Comparison of ENCODE assay signal across 7 mouse cellular contexts in genomic region chr9:64779628-64780027, GRCm38 (mm10). TPM values are rescaled to one million over a fixed set of nuclear protein-coding genes. Genes with fewer than 3 reads are reported as not detected.
A peak's percentile ranks its signal among the peaks of the same experiment; 100 is the strongest.
DNase-seq lines count a peak whose midpoint lies in the region; ATAC-seq and TF ChIP-seq lines count a peak whose summit lies in the region.

No protein-coding gene starts in this region.

- CTCF ChIA-PET in Patski (lab: Charles Lee) = interaction anchor here (0.9 to 1.4 kb wide), 2 partner anchors 10 to 435 kb away, joined by 3 read pairs; no protein-coding TSS in a partner anchor

- intact Hi-C loops in heart, postnatal 36 days (cut with DNase I) = loop anchor here (2.0 to 5.0 kb wide), 4 partner anchors 33 to 181 kb away; partner anchors contain the start of gene Ints14

- no peaks in the 10 kb centered on the region for H3K9me3 ChIP-seq in limb, embryonic 14.5 days (ENCODE audit: control insufficient read depth, low read length)
- no peaks in the 10 kb centered on the region for H3K9me3 ChIP-seq in limb, embryonic 10.5 days (replicated peaks)

- no peaks in the 10 kb centered on the region for H3K4me1 ChIP-seq in limb, embryonic 14.5 days (ENCODE audit: control insufficient read depth, insufficient read depth, low read length)
- H3K4me1 ChIP-seq in limb, embryonic 10.5 days = peaks cover 7% of the 10 kb centered on the region

- H3K9ac ChIP-seq in limb, embryonic 14.5 days (ENCODE audit: low read depth, low read length, severe bottlenecking) = no peak overlapping the region

- no peak for ATAC-seq in limb, embryonic 14.5 days (ENCODE audit: low FRiP score, low read depth)
- ATAC-seq in Patski = no peak

- H3K27ac ChIP-seq in limb, embryonic 14.5 days (replicated peaks; ENCODE audit: low read depth, low read length) = no peak overlapping the region
- H3K27ac ChIP-seq in limb, embryonic 10.5 days = no peak overlapping the region

- 40% methylated on average over 7 of the region's 7 CpGs for WGBS in limb, embryonic 14.5 days
- WGBS in limb, embryonic 10.5 days = 46% methylated on average over 7 of the region's 7 CpGs

- peak; percentile 36 for DNase-seq in limb, embryonic 14.5 days (ENCODE audit: low spot score)
- no peak for DNase-seq in limb, embryonic 10.5 days (ENCODE audit: low spot score)
- no peak for DNase-seq in Patski (ENCODE audit: low read depth, low spot score)
- DNase-seq in cerebellum, postnatal 36 days = peak; percentile 16 to 41
- DNase-seq in mesoderm, embryonic 11.5 days (ENCODE audit: low read depth, low spot score) = peak; percentile 59
- no peak for DNase-seq in heart, postnatal 36 days
- no peak for DNase-seq in urinary bladder, postnatal 25 days (ENCODE audit: low spot score)

- in situ Hi-C loops in Patski (cut with MboI; ENCODE audit: low pct_unique_long_range_greater_than_20kb) = loop anchor here (5.0 kb wide), 1 partner anchor 432 kb away; no protein-coding TSS in a partner anchor

- H3K27me3 ChIP-seq in limb, embryonic 14.5 days (ENCODE audit: control insufficient read depth, insufficient read depth, low read length) = no peaks in the 10 kb centered on the region
- no peaks in the 10 kb centered on the region for H3K27me3 ChIP-seq in limb, embryonic 10.5 days (ENCODE audit: low read depth, poor library complexity, severe bottlenecking)
- H3K27me3 ChIP-seq in Patski = no peaks in the 10 kb centered on the region

- H3K4me2 ChIP-seq in limb, embryonic 14.5 days (replicated peaks; ENCODE audit: low read depth, low read length, severe bottlenecking) = no peak overlapping the region

- no peak overlapping the region for H3K4me3 ChIP-seq in limb, embryonic 14.5 days (replicated peaks; ENCODE audit: low read length)
- H3K4me3 ChIP-seq in limb, embryonic 10.5 days = no peak overlapping the region

- no peak for TF ChIP-seq POLR2A in limb, embryonic 14.5 days (IDR thresholded peaks at IDR 0.05; ENCODE audit: borderline replicate concordance, extremely low read depth, insufficient read depth, insufficient read length)

- peak; percentile 67 for TF ChIP-seq CTCF in Patski (IDR thresholded peaks at IDR 0.05)

- no peaks in the 10 kb centered on the region for H3K36me3 ChIP-seq in limb, embryonic 14.5 days (ENCODE audit: control insufficient read depth, insufficient read depth, low read length)
- no peaks in the 10 kb centered on the region for H3K36me3 ChIP-seq in limb, embryonic 10.5 days

- POLR2A ChIA-PET in Patski (lab: Charles Lee) = no interaction called here

RNA-seq across cellular contexts. Expression of gene Dennd4a, which starts 31.5 kb away (rescaled TPM):
- 9.7 and 10.4 TPM in 2 replicates for polyA plus RNA-seq in limb, embryonic 14.5 days (2012; rRNA removed)
- polyA plus RNA-seq in limb, embryonic 14.5 days (2014; fragmentation: Nextera tagmentation; extraction: Ambion mirVana) = 8.2 and 8.7 TPM in 2 replicates
- 5.3 and 7.9 TPM in 2 replicates for polyA plus RNA-seq in limb, embryonic 10.5 days (2016; fragmentation: Nextera tagmentation; extraction: Ambion mirVana)
- 9.0 TPM for polyA plus RNA-seq in Patski (2021)
- total RNA-seq in heart, postnatal 36 days (2021) = 1 to 10 TPM; 7.7 to 8.4 TPM

RNA-seq across cellular contexts. Expression of gene Rab11a, which starts 42.1 kb away (rescaled TPM):
- polyA plus RNA-seq in limb, embryonic 14.5 days (2012; rRNA removed) = 160 and 243 TPM in 2 replicates
- polyA plus RNA-seq in limb, embryonic 14.5 days (2014; fragmentation: Nextera tagmentation; extraction: Ambion mirVana) = 406 and 434 TPM in 2 replicates
- polyA plus RNA-seq in limb, embryonic 10.5 days (2016; fragmentation: Nextera tagmentation; extraction: Ambion mirVana) = 202 and 211 TPM in 2 replicates
- 579 TPM for polyA plus RNA-seq in Patski (2021)
- total RNA-seq in heart, postnatal 36 days (2021) = 100 to 1,000 TPM; 181 to 194 TPM

Comparison
In these comparisons a context has a peak if more than half of its experiments do, and no peak if none do; other contexts are left out.
1. DNase-seq: peak in limb, embryonic 14.5 days (single experiment), cerebellum, postnatal 36 days (2 of 2) and mesoderm, embryonic 11.5 days (single experiment); none in limb, embryonic 10.5 days (single experiment), Patski (single experiment), heart, postnatal 36 days (0 of 2) and urinary bladder, postnatal 25 days (single experiment).